Mouse (Mus musculus): ENCODE data around the gene Sh3glb2. TPM values are rescaled to one million over a fixed set of nuclear protein-coding genes. Genes with fewer than 3 reads are reported as not detected.

Gene Sh3glb2
- polyA plus RNA-seq, 1 experiment from 2014 or later: 107 TPM

DNA sequence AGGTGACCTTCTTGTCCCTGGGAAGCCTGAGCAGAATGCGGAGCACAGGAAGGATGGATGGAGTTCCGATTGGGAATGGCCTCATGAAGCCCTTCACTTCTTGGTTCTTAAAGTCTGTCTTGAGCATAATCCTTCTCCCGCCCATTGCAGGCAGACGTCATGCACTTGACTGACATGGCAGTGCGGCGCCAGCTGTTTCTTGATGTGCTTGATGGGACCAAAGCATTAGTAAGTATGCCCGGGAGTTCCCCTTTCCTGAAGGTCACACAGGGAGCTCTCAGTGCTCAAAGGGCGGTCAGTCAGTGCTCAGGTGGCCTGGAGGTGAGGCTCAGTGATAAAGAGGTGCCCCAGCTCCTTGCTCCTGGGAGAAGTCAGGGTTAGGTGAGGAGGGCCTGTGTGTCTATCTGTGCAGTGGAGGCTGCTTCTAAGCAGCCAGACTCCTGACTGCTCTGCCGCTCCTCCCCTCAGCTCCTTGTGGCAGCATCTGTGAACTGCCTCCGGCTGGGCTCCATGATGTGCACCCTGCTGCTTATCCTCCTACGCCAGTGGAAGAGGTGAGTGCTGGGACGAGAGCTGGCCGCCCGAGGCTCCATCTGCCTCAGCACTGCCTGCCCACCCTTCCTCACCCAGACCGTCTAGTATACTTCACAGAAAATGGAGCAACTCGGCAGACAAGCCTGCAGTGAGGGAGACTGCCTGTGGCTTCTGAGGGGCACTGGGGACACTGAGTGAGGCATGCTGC lies 22.8 kb downstream of the Sh3glb2 start:
- H3K4me1 ChIP-seq (ENCODE audit: control insufficient read depth, insufficient read depth, low read length): no peaks in the 10 kb centered on the region
- H3K4me3 ChIP-seq (replicated peaks; ENCODE audit: low read length): no peak overlapping the region
- no peaks in the 10 kb centered on the region for H3K27me3 ChIP-seq (ENCODE audit: control insufficient read depth, insufficient read depth, low read length)
- H3K36me3 ChIP-seq (ENCODE audit: control insufficient read depth, insufficient read depth, low read length): peaks cover 30% of the 10 kb centered on the region
- H3K9ac ChIP-seq (ENCODE audit: low read length): no peak overlapping the region
- no peak for ATAC-seq (ENCODE audit: insufficient read depth, low FRiP score)
- H3K9me3 ChIP-seq (replicated peaks; ENCODE audit: control insufficient read depth, low read length): no peaks in the 10 kb centered on the region
- H3K27ac ChIP-seq (ENCODE audit: low read length): no peak overlapping the region
- H3K4me2 ChIP-seq (ENCODE audit: low read depth, low read length): no peak overlapping the region
- WGBS: 85% methylated on average over 16 of the region's 16 CpGs

DNA sequence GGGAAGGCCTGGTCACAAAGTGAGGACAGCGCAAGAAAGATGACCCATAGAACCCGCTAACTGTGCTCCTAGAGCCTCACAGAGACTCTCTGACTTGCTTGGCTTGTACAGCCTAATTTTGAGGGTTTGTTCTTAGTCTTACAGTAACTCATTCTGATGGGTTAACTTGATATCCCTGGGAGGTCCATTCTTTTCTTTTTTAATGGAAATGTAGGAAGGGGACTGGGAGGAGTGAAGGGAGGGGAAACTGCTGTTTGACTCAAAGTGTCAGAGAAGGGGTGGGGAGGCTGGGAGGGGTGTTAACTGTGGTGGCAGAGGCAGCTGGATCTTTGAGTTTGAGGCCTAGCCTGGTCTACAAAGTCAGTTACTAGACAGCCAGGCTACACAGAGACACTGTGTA lies 23.8 kb downstream of the Sh3glb2 start:
- H3K4me1 ChIP-seq (ENCODE audit: control insufficient read depth, insufficient read depth, low read length): no peaks in the 10 kb centered on the region
- H3K4me2 ChIP-seq (ENCODE audit: low read depth, low read length): no peak overlapping the region
- no peaks in the 10 kb centered on the region for H3K9me3 ChIP-seq (replicated peaks; ENCODE audit: control insufficient read depth, low read length)
- no peak for ATAC-seq (ENCODE audit: insufficient read depth, low FRiP score)
- no peak overlapping the region for H3K27ac ChIP-seq (ENCODE audit: low read length)
- no peaks in the 10 kb centered on the region for H3K27me3 ChIP-seq (ENCODE audit: control insufficient read depth, insufficient read depth, low read length)
- 98% methylated on average over 2 of the region's 2 CpGs for WGBS
- no peak overlapping the region for H3K4me3 ChIP-seq (replicated peaks; ENCODE audit: low read length)
- peaks cover 32% of the 10 kb centered on the region for H3K36me3 ChIP-seq (ENCODE audit: control insufficient read depth, insufficient read depth, low read length)
- no peak overlapping the region for H3K9ac ChIP-seq (ENCODE audit: low read length)

DNA sequence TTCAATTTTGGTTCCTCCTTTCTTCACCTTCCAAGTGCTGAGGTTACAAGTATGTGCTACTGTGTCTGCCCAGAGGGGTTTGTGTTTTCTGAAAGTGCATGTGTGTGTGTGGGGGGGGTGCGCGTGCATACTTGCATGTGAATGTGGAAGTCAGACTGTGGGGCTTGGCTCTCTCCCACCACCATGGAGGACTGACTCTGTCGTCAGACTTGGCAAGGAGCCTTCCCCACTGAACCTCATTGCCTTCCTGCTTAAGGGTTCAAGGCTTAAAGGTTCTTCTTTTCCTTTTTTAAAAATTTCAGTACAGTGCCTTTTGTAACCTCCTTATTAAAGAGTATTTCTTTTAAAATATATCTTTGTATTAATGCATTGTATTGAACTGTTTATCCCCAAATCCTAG lies 30.3 kb downstream of the Sh3glb2 start:
- Histone ChIP-seq H3K27me3 (ENCODE audit: control insufficient read depth, insufficient read depth, low read length) (no peaks in the 10 kb centered on the region), H3K36me3 (ENCODE audit: control insufficient read depth, insufficient read depth, low read length) (peaks cover 32% of the 10 kb centered on the region), H3K9me3 (replicated peaks; ENCODE audit: control insufficient read depth, low read length) (no peaks in the 10 kb centered on the region), H3K4me2 (ENCODE audit: low read depth, low read length) (no peak overlapping the region), H3K4me1 (ENCODE audit: control insufficient read depth, insufficient read depth, low read length) (no peaks in the 10 kb centered on the region), H3K4me3 (replicated peaks; ENCODE audit: low read length) (no peak overlapping the region), H3K27ac (ENCODE audit: low read length) (no peak overlapping the region), H3K9ac (ENCODE audit: low read length) (no peak overlapping the region)
- no peak for ATAC-seq (ENCODE audit: insufficient read depth, low FRiP score)
- WGBS: 83% methylated on average over 3 of the region's 3 CpGs

DNA sequence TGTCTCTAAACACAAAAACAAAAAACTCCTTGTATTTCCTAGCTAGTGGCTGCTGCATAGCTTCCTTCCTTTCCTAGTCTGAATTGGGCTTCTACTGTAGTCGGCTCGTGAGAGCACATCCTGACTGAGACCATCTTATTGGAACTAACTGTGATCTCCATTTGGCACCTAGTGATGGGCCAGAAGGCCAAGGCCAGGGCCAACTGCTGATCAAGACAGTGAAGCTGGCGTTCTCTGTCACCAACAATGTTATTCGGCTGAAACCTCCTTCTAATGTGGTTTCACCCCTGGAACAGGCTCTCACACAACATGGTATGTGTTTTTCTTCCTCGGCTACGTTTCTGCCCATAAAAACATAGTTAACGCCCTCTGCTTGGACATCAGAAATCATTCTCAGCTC lies 31.9 kb downstream of the Sh3glb2 start:
- no peak for ATAC-seq (ENCODE audit: insufficient read depth, low FRiP score)
- Histone ChIP-seq H3K4me1 (ENCODE audit: control insufficient read depth, insufficient read depth, low read length) (no peaks in the 10 kb centered on the region), H3K36me3 (ENCODE audit: control insufficient read depth, insufficient read depth, low read length) (peaks cover 27% of the 10 kb centered on the region), H3K9ac (ENCODE audit: low read length) (no peak overlapping the region), H3K27me3 (ENCODE audit: control insufficient read depth, insufficient read depth, low read length) (no peaks in the 10 kb centered on the region), H3K4me3 (replicated peaks; ENCODE audit: low read length) (no peak overlapping the region), H3K27ac (ENCODE audit: low read length) (no peak overlapping the region), H3K9me3 (replicated peaks; ENCODE audit: control insufficient read depth, low read length) (no peaks in the 10 kb centered on the region), H3K4me2 (ENCODE audit: low read depth, low read length) (no peak overlapping the region)
- 91% methylated on average over 7 of the region's 7 CpGs for WGBS

DNA sequence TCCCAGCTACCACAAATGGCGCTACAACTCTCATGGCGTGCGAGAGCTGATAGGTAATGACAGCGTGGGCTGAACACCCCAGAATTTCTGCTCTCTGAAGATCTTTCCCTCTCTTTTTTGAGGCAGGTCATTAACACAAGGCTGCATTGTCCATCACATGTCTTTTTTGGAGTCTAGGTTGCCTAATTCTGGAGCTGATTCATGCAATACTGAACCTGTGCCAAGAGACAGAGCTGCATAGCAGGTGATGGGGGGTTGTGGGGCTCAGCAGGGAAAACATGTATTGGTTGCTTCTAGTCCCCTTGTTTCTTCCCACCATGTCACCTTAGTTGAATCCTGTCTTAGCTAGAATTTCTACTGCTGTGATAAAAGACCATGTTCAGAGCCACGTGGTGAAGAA lies 33.8 kb downstream of the Sh3glb2 start:
- H3K4me1 ChIP-seq (ENCODE audit: control insufficient read depth, insufficient read depth, low read length): no peaks in the 10 kb centered on the region
- no peaks in the 10 kb centered on the region for H3K9me3 ChIP-seq (replicated peaks; ENCODE audit: control insufficient read depth, low read length)
- no peaks in the 10 kb centered on the region for H3K27me3 ChIP-seq (ENCODE audit: control insufficient read depth, insufficient read depth, low read length)
- no peak overlapping the region for H3K27ac ChIP-seq (ENCODE audit: low read length)
- no peak for ATAC-seq (ENCODE audit: insufficient read depth, low FRiP score)
- no peak overlapping the region for H3K4me2 ChIP-seq (ENCODE audit: low read depth, low read length)
- H3K4me3 ChIP-seq (replicated peaks; ENCODE audit: low read length): no peak overlapping the region
- WGBS: 93% methylated on average over 5 of the region's 5 CpGs
- no peak overlapping the region for H3K9ac ChIP-seq (ENCODE audit: low read length)
- H3K36me3 ChIP-seq (ENCODE audit: control insufficient read depth, insufficient read depth, low read length): peaks cover 22% of the 10 kb centered on the region

DNA sequence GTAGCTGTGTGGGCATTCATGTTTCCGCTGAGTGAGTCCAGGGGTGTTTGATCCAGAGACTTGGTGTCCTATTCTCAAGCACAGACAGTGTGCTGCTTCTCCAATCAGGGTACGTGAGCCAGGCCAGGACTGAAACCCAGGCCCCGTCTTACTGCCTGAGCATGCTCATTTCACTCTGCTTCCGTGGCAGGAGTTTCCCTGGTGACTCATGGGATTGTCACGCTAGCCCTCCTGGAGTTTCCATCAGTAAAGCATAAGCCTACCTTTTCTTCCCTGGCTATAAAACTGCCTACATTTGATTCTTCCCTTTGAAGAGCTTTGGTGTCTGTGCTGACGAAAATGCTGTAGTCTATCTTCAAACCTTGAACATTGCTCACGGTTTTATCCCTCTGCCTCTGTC lies 36.0 kb downstream of the Sh3glb2 start:
- H3K9me3 ChIP-seq (replicated peaks; ENCODE audit: control insufficient read depth, low read length): no peaks in the 10 kb centered on the region
- no peak overlapping the region for H3K4me3 ChIP-seq (replicated peaks; ENCODE audit: low read length)
- H3K36me3 ChIP-seq (ENCODE audit: control insufficient read depth, insufficient read depth, low read length): peaks cover 19% of the 10 kb centered on the region
- no peak overlapping the region for H3K4me2 ChIP-seq (ENCODE audit: low read depth, low read length)
- 92% methylated on average over 7 of the region's 7 CpGs for WGBS
- no peak for ATAC-seq (ENCODE audit: insufficient read depth, low FRiP score)
- no peaks in the 10 kb centered on the region for H3K4me1 ChIP-seq (ENCODE audit: control insufficient read depth, insufficient read depth, low read length)
- H3K27me3 ChIP-seq (ENCODE audit: control insufficient read depth, insufficient read depth, low read length): no peaks in the 10 kb centered on the region
- no peak overlapping the region for H3K27ac ChIP-seq (ENCODE audit: low read length)
- no peak overlapping the region for H3K9ac ChIP-seq (ENCODE audit: low read length)

DNA sequence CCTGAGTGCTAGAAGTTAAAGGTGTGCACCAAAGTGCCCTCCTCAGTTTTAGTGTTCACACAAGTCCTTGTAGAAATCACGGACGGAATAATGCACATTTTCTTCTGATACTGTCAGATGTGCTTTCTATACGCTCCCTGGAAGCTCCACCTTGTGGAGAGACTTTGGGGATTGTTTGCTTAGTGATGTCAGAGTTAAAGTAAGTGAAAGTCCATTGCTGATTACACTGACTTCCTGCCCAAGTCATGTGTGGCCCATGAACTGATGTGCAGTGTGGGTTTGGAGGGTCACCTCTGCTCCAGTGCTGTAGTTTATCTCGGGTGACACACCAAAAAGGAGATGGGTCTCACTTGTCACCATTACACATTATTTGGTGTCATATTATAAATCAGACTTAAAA lies 39.9 kb downstream of the Sh3glb2 start:
- Histone ChIP-seq H3K4me2 (ENCODE audit: low read depth, low read length) (no peak overlapping the region), H3K4me1 (ENCODE audit: control insufficient read depth, insufficient read depth, low read length) (no peaks in the 10 kb centered on the region), H3K27me3 (ENCODE audit: control insufficient read depth, insufficient read depth, low read length) (no peaks in the 10 kb centered on the region), H3K9me3 (replicated peaks; ENCODE audit: control insufficient read depth, low read length) (no peaks in the 10 kb centered on the region), H3K9ac (ENCODE audit: low read length) (no peak overlapping the region), H3K4me3 (replicated peaks; ENCODE audit: low read length) (no peak overlapping the region), H3K27ac (ENCODE audit: low read length) (no peak overlapping the region), H3K36me3 (ENCODE audit: control insufficient read depth, insufficient read depth, low read length) (peaks cover 26% of the 10 kb centered on the region)
- peak; percentile 64; the same call in 1 of the 2 replicates for ATAC-seq (ENCODE audit: insufficient read depth, low FRiP score)
- 72% methylated on average over 4 of the region's 4 CpGs for WGBS

DNA sequence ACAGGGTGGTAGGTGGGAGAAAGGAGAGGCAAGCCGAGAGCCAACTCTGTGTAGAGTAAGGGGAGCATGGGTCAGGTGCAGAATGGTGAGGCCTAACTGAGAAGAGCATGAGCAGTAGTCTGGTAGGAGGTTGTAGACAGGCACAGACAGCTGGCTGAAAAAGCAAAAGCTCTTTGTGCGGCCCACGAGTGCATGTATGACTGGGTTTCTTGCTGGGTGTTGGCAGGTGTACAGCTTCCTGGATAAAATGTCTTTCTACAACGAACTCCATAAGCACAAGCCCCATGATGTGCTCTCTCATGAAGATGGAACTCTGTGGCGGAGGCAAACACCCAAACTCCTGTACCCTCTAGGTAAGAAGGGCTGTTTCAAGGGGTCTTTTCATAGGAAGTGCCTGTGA lies 42.2 kb downstream of the Sh3glb2 start:
- no peaks in the 10 kb centered on the region for H3K27me3 ChIP-seq (ENCODE audit: control insufficient read depth, insufficient read depth, low read length)
- H3K9ac ChIP-seq (ENCODE audit: low read length): no peak overlapping the region
- no peak for ATAC-seq (ENCODE audit: insufficient read depth, low FRiP score)
- H3K4me2 ChIP-seq (ENCODE audit: low read depth, low read length): no peak overlapping the region
- H3K36me3 ChIP-seq (ENCODE audit: control insufficient read depth, insufficient read depth, low read length): peaks cover 23% of the 10 kb centered on the region; the same call in 1 of the 2 replicates
- H3K4me3 ChIP-seq (replicated peaks; ENCODE audit: low read length): no peak overlapping the region
- H3K9me3 ChIP-seq (replicated peaks; ENCODE audit: control insufficient read depth, low read length): no peaks in the 10 kb centered on the region
- WGBS: 93% methylated on average over 5 of the region's 5 CpGs
- H3K4me1 ChIP-seq (ENCODE audit: control insufficient read depth, insufficient read depth, low read length): no peaks in the 10 kb centered on the region
- H3K27ac ChIP-seq (ENCODE audit: low read length): no peak overlapping the region

DNA sequence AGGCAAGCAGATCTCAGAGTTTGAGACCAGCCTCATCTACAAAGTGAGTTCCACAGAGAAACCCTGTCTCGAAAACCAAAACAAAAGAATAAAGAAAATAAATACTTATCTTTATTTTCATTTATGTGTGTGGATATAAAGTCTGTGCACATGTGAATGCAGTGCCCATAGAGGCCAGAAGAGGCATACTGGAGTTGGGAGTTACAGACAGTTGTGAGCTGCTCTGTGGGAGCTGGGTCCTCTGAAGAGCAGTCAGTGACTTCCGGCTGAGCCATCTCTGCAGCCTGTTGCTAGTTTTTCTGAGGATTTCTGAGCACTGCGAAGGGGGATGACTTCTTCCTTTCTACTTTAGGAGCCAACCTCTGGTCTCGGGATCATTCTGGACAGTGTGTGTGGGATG lies 43.0 kb downstream of the Sh3glb2 start:
- Histone ChIP-seq H3K36me3 (ENCODE audit: control insufficient read depth, insufficient read depth, low read length) (peaks cover 23% of the 10 kb centered on the region; the same call in 1 of the 2 replicates), H3K27me3 (ENCODE audit: control insufficient read depth, insufficient read depth, low read length) (no peaks in the 10 kb centered on the region)
- 92% methylated on average over 4 of the region's 4 CpGs for WGBS

More for the DNA sequence above, 43.0 kb downstream of the Sh3glb2 start:
- H3K9me3 ChIP-seq (replicated peaks; ENCODE audit: control insufficient read depth, low read length): no peaks in the 10 kb centered on the region
- no peak overlapping the region for H3K4me2 ChIP-seq (ENCODE audit: low read depth, low read length)
- no peak overlapping the region for H3K9ac ChIP-seq (ENCODE audit: low read length)
- no peak overlapping the region for H3K4me3 ChIP-seq (replicated peaks; ENCODE audit: low read length)
- H3K27ac ChIP-seq (ENCODE audit: low read length): no peak overlapping the region
- ATAC-seq (ENCODE audit: insufficient read depth, low FRiP score): no peak
- H3K4me1 ChIP-seq (ENCODE audit: control insufficient read depth, insufficient read depth, low read length): no peaks in the 10 kb centered on the region

Measured in stomach, embryonic 16.5 days (tissue).